In genomic region chr15:97258483-97259230, GRCm38 (mm10) we compare ENCODE assay signal across 15 mouse cellular contexts. TPM values are rescaled to one million over a fixed set of nuclear protein-coding genes. Genes with fewer than 3 reads are reported as not detected.
"Had no signal": no experiment of that assay in that cellular context is flagged by ENCODE, and none has a peak within 500 bp of the region (broad histone marks: within the 10 kb centered on the region; RNA-seq: fewer than 3 reads in every experiment).

No protein-coding gene starts in this region.

- H3K27me3 ChIP-seq: liver, embryonic 13.5 days; megakaryocyte, embryonic 14.5 days had no signal

- H3K36me3 ChIP-seq: liver, embryonic 13.5 days had no signal

- H3K27ac ChIP-seq: liver, embryonic 13.5 days; macrophage had no signal

- H3K9me3 ChIP-seq: liver, embryonic 13.5 days had no signal

- ATAC-seq: intestine, embryonic 16.5 days; lung, postnatal 0 days had no signal

- H3K4me1 ChIP-seq: liver, embryonic 13.5 days; megakaryocyte, embryonic 14.5 days had no signal

- H3K9ac ChIP-seq: liver, embryonic 13.5 days; lung, embryonic 14.5 days had no signal

- DNase-seq: kidney, adult 18-20 months; kidney, adult 9 months; kidney, postnatal 14 days; kidney, postnatal 4 days; liver; liver, embryonic 13.5 days; midbrain, embryonic 14.5 days; thymus, adult 18-20 months; thymus, postnatal 36 days had no signal

- H3K4me2 ChIP-seq: liver, embryonic 13.5 days; lung, embryonic 14.5 days; midbrain, embryonic 11.5 days had no signal

- H3K4me3 ChIP-seq: liver, embryonic 13.5 days; megakaryocyte, embryonic 14.5 days had no signal

RNA-seq across cellular contexts. Expression of gene Amigo2, which starts 11.6 kb away (rescaled TPM):
- polyA plus RNA-seq: macrophage had no signal
